In the genomic region with DNA sequence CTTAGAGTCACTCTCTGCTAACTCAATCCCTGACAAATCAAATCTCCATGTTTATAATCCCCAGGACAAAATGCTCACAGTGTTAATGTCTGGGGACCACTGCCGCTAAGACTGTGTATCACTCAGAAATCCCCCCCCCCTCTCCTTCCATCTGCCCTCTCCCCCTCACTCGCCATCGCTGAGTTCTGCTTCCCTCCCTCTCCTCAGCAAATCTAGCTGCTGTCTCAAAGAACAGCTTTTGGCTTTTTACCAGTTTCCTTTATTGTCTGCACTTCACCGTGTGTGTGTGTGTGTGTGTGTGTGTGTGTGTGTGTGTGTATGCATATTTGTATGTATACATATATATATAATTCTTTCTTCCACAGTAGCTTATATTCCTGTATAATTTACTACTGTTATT, we compare ENCODE assay signal across 11 mouse cellular contexts.
"Had no signal": no experiment of that assay in that cellular context is flagged by ENCODE, and none has a peak within 500 bp of the region (broad histone marks: within the 10 kb centered on the region; RNA-seq: fewer than 3 reads in every experiment).

No protein-coding gene starts in this region.

- H3K4me2 ChIP-seq: limb, embryonic 12.5 days; midbrain, embryonic 12.5 days had no signal

- H3K36me3 ChIP-seq: limb, embryonic 12.5 days; midbrain, embryonic 12.5 days had no signal

- H3K27ac ChIP-seq: kidney, postnatal 0 days; limb, embryonic 12.5 days; liver, embryonic 14.5 days; midbrain, embryonic 12.5 days had no signal

- DNase-seq: kidney, adult 11 months; kidney, adult 9 months; kidney, postnatal 36 days; lung, adult 18-20 months; lung, postnatal 4 days; thymus, postnatal 36 days had no signal

- H3K27me3 ChIP-seq: limb, embryonic 12.5 days had no signal

- H3K4me3 ChIP-seq: limb, embryonic 12.5 days; midbrain, embryonic 12.5 days had no signal

- ATAC-seq: lung, postnatal 0 days had no signal

- H3K9ac ChIP-seq: limb, embryonic 12.5 days; liver, embryonic 14.5 days; midbrain, embryonic 12.5 days had no signal

- H3K4me1 ChIP-seq: limb, embryonic 12.5 days; midbrain, embryonic 12.5 days had no signal

- H3K9me3 ChIP-seq: midbrain, embryonic 12.5 days had no signal
